Mouse (Mus musculus) hematopoietic stem cell, adult 5-6 weeks (primary cell): ENCODE measurements around the gene Dok3. TPM values are rescaled to one million over a fixed set of nuclear protein-coding genes. Genes with fewer than 3 reads are reported as not detected.
A peak's percentile ranks its signal among the peaks of the same experiment; 100 is the strongest.

Source experiments
- ATAC-seq, 2 experiments: fragments of 125-278 bp in 1 of 2; replicated peaks in 1 of 2; 2 replicates each; pipeline ENCODE4 v1.8.0; 2016 to 2017; ENCODE audit warnings: inconsistent platforms in 2 of 2, mild to moderate bottlenecking in 2 of 2, moderate number of reproducible peaks in 2 of 2, low read depth in 1 of 2, moderate TSS enrichment in 1 of 2; ENCODE audit not compliant: low FRiP score in 2 of 2, poor library complexity in 2 of 2, severe bottlenecking in 2 of 2, insufficient read depth in 1 of 2, low TSS enrichment in 1 of 2
- total RNA-seq: library from RNA; stranded (forward); fragments of 172-1452, 232-1000 nt; gene quantifications from 2 replicates; pipeline ENCODE4 v1.2.3, GENCODE M21; 2017

The Dok3 gene
- total RNA-seq, 1 experiment from 2014 or later = 4.1 TPM

DNA sequence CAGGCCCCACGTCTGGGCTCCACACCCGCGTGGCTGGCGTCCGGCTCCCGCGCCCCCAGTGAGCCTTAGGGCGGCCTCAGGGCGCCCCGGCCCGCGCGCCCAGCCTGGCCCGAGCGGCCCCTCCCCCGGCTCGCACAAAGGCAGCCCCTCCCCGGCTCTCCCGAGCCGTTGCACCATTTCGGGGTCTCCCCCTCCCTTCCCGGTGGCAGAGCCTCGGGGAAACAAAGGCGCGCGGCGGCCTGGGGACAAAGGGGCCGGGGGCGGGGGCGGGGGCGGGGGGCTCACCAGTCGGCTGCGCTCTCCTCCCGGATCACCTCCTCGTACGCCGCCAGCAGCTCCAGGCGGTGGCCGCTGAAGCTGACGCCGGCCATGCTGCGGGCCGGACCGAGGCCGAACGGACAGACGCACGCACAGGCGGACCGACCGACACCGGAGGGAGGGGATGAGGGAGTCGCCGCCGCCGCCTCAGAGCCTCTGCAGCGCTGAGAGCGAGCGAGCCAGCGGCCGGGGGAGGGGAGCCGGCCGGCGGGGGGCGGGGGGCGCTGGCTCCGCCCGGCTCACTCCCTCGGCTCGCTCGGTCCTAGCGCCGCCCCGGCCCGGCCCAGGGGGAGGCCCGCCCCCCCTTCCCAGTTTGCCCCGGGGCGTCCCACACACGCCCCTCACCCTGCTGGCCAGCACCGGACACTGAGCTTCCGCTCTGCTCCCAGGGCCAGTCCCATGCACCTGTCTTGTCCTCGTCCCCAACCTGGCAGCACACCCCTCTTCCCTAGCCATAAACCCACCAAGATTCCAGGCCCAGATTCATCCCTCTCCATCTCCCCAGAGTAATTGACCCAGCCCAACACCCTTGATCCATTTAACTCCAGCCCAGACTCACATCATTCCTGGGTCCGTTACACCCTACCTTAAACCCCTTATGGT is 41.3 kb downstream of the Dok3 start, which contains the start of gene Dbn1:
TSS of gene Dbn1 (minus strand) at position 534 of the 921 bp plus-strand sequence.
- no peak for ATAC-seq

DNA sequence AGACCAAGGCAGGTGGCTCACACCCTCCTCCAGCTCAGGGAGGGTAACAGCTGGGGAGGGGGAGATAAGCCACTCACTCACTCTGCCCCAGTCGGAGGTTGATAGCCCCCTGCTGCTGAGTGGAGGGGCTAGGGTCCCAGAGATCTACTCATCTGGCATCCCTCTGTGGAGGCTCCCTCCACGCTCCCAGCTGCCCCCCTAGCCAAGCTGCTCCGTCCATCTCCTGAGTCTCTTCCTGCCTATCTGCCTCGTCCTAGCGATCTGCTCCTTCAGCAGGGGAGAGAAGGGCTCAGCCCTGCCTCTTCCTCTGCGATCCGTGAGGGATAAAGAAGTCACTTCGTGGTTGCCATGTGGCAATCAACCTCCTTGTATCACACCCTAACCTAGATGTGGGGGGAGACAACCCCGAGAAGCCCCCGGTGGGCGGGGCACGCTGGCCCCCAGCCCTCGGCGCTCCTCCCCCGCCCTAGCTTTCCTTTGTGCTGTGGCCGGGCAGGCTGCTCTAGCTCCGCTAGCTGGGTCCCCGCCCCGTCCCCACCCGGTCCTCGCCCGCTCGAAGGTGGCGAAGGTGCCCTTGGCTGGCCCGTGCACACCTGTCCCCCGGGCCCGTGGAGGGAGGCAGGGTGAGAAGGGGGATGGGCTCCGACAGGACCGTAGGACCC is 42.0 kb downstream of the Dok3 start:
- ATAC-seq = peak in 1 of 2 experiments; percentile 23; a peak in 1 of 4 replicates

DNA sequence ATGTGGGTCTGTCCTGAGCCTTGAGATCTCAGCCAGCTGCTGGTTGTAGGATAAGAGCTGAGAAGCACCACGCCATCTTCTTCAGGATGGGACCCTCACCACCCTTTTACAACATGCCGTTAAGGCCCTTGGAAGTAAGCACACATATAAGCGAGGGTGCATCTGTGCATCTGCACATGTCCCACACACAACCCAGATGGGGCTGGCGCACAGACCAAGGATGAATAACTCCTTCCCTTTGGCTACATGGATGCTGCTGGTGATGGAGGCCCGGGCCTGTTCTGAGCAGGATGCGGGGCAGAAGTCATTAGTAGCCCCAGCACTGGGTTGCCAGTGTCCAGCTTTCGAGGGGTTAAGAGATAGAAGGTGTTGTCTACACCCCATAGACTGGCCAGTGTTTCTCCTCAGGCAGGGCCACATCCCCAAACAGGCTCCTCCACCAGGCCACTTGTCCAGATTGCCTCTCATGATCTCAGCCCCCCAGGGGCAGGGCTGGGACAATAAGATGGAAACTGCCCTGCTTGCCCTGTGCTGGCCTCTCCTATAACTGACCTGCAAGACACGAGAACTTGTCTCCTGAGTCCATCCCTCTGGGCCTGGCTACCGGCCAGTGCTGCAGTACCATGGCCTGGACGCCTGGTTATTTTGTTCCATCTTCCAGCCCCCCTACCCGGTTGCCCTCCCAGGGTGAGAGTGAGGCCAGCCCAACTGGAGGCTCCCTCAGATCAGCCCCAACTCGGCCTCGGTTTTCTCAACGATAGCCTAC is 42.9 kb downstream of the Dok3 start:
- ATAC-seq = no peak

DNA sequence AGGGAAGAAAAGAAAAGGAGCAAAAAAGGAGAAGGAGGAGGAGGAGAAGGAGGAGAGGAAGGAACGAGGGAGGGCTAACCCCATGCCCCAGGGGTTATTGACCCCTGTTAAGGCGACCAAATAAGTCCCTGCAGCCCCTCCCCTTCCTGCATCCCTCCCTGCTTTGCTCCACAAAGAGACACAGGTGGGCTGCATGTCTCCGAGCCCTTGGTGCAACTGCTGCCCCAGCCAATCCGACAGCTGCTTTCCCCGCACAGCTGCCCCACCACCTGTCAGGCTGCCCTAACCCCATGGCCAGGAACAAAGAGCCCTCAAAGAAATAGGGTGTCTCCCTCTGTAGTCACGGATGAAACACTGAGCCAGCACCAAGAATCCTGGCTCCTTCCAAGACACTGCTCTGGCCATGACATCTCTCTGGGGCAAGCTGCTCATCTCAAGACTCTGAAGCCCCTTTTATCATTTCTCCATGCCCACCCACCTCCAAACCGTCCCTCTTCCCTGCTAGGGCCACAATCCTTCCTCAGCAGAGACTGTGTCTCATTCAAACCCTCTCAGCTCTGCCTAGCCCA is 44.5 kb downstream of the Dok3 start:
- no peak for ATAC-seq

DNA sequence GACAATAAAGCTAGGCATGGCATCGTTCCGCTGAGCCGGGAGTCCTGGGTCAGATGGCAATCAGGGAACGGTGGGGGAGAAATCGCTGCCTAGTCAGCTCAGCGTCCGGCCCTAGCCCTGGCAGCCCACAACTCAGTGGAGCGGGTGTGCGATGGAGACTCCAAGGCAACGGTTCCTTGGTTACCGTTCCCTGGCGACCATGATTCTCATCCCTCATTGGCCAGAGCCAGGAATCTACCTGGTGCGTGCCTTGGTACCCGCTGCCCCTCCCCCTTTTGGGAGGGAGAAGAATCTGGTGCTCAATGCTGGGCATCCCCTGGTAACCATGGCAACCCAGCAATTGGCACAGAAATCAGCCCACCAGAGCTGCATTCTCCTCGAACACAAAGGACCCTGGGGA is 45.5 kb downstream of the Dok3 start:
- ATAC-seq = no peak

DNA sequence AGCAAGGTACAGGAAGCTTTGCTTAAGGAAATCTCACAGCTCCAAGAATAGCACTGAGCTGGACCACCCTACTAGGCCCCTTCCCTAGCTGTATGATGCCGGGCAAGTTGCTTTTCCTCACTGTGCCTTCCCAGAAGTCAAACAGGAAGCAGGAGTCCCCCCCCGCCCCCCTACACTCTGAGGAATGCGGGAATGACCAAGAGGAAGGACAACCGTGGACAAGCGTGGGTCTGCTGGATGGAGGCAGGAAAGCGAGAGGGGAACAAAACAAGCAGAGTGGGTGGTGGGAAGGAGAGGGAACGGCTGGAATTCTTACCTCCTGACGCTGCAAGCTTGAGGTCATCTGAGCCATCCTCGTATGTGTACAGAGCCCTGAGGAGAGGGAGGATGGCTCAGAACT is 46.0 kb downstream of the Dok3 start:
- no peak for ATAC-seq

DNA sequence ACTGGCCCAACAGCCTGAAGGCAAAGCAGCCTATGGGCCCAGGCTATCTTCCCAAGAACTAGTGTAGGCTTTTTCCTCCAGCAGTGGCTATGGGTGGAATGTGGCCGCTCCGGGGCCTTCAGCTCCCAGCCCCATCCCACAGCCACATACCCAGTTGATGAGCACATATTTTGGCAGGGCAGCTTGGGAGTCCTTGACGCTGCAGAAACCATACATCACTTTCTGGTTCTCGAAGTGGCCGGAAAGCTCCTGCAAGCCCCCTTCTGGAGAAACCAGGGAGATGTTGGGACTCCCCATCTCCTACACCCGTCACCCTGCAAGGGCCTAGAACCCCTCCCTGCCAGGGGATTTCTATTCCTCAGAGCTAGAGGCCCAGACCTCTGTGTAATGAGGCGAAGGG is 46.6 kb downstream of the Dok3 start:
- no peak for ATAC-seq

DNA sequence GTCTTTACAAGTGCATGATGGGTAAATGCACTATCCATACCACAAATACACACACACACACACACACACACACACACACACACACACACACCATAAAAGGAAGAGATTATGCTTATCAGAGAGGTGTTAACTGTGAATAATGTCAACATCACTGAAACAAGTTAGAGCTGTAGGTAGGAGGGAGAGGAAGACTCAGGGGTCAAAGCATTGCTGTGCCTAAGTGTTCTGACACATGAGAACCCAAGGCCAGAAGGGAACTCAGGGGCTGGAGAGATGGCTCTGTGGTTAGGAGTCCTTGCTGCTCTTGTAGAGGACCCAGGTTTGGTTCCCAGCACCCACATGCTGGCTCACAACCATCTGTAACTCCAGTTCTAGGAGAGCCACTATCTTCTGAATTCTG is 49.2 kb downstream of the Dok3 start:
- ATAC-seq = no peak

DNA sequence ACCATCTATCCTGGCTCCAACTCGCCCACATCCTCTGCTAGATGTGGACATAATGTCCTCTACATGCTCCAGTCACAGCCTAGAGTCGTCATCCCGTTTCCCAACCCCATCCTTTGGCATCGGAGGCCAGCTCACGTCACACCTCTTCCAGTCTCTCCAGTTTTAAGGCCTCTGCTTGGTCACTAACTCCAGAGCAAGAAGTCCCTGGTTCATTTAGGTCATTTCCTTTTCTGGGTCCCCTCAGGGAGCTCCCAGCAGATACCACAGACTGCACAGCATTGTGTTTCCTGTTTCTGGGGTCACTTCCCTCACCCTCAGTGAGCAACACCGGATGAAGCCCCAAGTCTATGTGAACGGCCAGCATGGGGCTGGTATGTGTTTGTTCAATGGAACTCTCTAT is 50.1 kb downstream of the Dok3 start:
- ATAC-seq = peak; percentile 55 to 57; a peak in 3 of 4 replicates

DNA sequence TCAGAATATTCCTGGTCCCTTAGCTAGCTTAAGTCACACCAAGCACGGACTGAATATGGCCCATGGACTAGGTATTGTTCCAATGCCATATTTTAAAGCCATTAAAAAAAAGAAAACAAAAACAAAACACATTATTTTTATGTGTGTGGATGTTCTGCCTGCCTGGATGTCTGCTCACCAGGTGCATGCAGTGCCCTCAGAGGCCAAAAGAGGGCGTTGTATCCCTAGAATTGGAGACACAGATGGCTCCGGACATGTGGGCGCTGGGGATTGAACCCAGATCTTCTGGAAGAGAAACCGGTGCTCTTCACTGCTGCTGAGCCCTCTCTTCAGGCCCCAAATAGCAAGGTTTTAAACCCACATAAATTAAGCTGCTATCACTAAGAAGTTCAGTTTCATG is 51.1 kb downstream of the Dok3 start:
- ATAC-seq = no peak

DNA sequence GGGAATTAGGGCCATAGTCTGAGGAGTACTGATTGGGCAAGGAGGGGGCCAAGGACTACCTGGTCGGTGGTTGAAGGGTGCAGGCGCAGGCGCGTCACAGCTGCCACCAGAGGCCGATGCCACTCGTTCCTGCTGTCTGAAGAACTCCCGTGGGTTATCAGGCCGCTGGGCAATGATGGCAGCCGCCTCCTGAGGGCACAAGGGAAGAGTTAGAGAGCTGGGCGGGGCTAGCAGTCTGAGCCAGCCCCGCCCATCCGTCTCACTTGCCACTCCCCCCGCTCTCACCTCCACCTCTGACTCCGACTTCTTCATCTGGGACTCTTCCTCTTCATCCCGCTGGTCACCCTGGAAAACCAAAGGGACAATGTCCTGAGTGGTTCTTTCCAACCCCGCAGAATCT is 51.6 kb downstream of the Dok3 start:
- no peak for ATAC-seq

DNA sequence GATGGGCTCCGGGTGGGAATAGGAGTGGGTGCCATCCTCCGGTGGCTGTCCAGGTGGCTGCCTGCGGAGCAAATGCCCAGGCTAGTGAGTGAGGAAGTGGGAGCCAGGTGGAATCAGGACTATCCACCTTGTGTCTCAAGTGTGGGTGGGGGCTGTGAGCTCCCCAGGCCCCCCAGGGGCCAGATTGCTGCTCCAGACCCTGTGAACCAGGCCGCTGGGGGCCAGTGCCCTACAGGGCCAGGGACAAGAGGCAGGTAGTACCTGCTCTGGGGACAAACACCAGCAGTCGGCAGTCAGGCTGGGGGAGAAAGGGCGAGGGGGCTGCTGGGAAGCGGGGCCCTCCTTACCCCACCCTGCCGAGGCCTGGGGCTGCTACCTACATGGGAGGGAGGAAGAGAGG is 52.8 kb downstream of the Dok3 start:
- ATAC-seq = no peak

DNA sequence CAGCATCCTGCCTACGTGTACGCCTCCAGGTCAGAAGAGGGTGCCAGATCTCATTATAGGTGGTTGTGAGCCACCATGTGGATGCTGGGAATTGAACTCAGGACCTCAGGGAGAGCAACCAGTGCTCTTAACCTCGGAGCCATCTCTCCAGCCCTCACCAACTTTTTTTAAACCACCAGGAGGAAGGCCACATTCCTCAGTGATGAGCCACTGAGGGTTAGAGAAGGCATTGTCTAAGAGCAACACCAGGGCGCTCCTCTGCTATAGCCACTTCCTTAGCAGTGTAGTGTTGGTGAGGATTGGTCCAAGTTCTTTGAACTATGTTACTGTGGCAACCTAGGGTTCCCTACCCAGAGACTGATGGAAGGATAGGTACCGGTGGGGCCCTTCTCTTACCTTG is 53.3 kb downstream of the Dok3 start:
- ATAC-seq = no peak

DNA sequence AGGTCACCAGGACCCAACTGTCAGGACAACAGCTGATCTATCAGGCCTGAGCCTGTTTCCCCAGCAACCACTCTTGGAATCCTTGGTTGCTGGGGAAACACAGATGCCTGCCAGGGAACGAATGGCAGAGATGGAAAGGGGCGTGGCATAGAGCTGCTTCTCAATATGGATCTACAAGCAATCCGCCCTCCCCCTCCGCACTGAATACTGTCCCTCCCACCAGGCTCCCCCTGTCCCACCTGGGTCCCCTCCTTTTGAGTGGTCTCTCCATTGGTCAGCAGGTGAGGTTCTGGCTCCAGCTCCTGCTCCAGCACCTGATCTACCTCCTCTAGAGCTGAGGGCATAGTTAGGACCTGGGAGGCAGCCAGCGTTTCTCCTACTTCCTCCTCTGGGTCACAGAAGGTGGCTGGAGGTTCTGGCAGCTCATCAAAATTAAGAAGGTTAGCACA is 54.5 kb downstream of the Dok3 start:
- ATAC-seq = peak; percentile 8 to 48; a peak in 2 of 4 replicates

DNA sequence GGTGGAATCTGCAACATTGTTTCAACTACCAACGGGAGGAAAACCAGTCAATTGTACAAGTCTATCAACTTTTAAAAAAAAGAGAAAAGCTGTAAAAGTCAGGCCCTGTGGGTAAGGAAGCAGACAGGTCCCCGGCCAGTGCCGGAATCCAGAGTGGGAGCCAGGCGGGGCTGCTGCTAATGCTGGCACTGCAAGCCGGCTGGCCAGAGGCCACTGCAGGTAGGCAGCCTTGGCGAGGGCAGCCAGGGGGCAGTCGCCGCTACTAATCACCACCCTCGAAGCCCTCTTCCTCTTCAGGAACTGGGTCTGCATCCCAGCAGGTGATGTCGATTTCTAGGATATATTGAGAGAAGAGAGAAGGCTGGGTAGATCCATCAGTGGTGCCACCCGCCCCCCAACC is 55.1 kb downstream of the Dok3 start:
- ATAC-seq = no peak
